Mouse (Mus musculus) olfactory bulb, adult 2 months (tissue): ENCODE measurements at regions not wholly inside any gene's neighbourhood (a gene's known extent, or its start where the extent isn't known, plus 50 kb on each side); places are given as distances from the start of the nearest gene placed in this dataset.

Experiments used
- CTCF ChIP-seq: fragments of 200-500 bp; IDR thresholded peaks from 2 replicates; pipeline ENCODE4 v1.5.1; 2012; ENCODE audit warnings: low read depth, mild to moderate bottlenecking, low read length, moderate library complexity; ENCODE audit not compliant: insufficient read depth
- POLR2A ChIP-seq: fragments of 200-500 bp; IDR thresholded peaks from 2 replicates; pipeline ENCODE4 v1.6.1; 2012; ENCODE audit warnings: mild to moderate bottlenecking, low read depth, low read length, moderate library complexity; ENCODE audit not compliant: insufficient read depth

GRCm38 (mm10) chr15:26993054-26993453, 97.7 kb upstream of the Fbxl7 start:
- TF ChIP-seq CTCF = no peak
- no peak for TF ChIP-seq POLR2A
